Mouse (Mus musculus) splenic B cell, adult 2 months (primary cell): ENCODE results near the gene D16Ertd472e.

Experiments
- DNase-seq: peaks from one replicate; pipeline ENCODE4 v3.0.0-alpha.2; 2011; ENCODE audit warnings: low read depth, low spot score
- H3K27me3 ChIP-seq: 2 replicates; pipeline ENCODE4 v1.6.1; 2012; ENCODE audit warnings: mild to moderate bottlenecking, low read length, moderate library complexity, mixed read lengths; ENCODE audit not compliant: control insufficient read depth, poor library complexity, insufficient read depth, severe bottlenecking
- H3K36me3 ChIP-seq: 2 replicates; pipeline ENCODE4 v1.6.1; 2012; ENCODE audit warnings: mild to moderate bottlenecking, low read length, moderate library complexity, mixed read lengths; ENCODE audit not compliant: control insufficient read depth, poor library complexity, insufficient read depth, severe bottlenecking

D16Ertd472e gene

DNA sequence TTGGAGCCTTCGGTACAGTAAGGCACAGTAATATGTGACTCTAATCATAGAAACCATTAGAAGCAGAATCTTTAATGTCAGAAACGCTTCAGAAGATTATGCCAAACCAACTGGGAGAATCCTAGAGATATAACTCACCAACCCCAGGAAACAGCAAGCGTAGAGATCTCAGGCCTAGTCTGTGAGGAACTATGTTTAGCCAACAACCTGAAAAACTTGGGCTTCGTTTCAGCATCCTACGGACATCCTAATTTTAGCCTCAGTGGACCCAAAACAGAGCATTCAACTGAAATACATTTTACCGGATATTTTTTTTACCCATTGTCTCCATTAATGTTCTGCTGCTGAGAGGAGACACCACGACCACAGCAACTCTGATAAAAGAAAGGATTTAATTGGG, 3.9 kb upstream of the D16Ertd472e start:
- no peak for DNase-seq
- no peaks in the 10 kb centered on the region for H3K36me3 ChIP-seq
- no peaks in the 10 kb centered on the region; the same call in 1 of the 2 replicates for H3K27me3 ChIP-seq

- Histone ChIP-seq H3K36me3 (no peaks in the 10 kb centered on the region), H3K27me3 (no peaks in the 10 kb centered on the region)
- DNase-seq = no peak
These were observed 2.9 kb upstream of the D16Ertd472e start for GRCm38 (mm10) chr16:78579386-78579785.

DNA sequence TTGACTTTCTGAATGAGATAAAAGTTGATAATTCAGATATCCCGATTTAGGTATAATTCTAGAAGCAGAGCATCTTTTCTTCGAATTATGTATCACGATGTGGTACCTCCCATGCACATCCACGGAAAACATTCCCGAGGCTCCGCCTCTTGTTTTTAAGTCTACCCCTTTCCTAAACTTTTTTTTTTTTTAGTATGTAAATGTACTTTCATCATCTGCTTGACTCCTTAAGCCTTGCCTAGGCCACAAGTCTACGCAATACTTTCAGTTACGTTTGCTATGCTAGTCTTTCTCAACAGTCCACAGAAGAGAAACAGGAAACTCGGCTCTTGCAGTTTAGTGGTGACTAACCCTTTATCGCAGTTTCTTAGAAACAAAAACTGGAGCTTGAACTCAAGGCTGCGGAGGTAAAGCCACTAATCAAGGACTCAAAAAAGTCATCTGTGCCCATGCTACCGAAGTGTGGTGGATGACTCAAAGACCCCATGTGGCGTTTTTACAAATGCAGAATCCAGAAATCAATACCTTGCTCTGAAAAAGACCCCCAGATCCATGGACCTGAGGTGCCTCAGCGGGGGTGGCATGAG, 670 bp upstream of the D16Ertd472e start:
- peak; percentile 77 for DNase-seq
- Histone ChIP-seq H3K36me3 (0 out of 2 replicates have a peak, but pooled peaks cover 2% of the 10 kb centered on the region), H3K27me3 (no peaks in the 10 kb centered on the region)

DNA sequence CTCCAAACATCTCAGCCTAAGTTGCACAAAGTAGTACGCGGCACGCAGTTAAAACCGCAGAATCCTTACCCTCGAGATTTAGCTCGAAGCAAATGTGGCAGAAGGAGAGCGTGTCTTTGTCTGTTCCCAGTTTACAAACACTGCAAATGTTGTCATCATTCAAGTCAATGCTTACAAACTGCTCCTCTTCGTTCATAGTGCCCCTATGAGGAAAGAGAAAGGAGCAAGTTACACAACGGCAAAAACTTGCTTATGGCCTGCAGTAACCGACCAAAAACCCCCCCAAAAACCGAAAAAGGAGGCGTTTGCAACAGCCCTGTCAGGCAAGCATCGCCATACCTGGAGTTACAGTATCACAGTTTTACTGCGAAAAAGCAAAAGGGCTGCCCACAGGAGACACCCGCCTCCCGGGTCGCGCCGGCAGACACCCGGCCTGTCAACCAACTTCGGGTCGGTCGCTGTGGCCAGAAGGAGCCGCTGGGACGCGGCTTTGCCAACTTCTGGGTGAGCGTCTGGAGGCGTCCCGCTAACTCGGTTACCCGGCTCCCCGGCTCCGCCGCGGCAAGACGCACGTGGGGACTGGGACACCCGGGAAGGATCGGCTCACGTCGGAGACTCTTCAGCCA, 543 bp downstream of the D16Ertd472e start:
- H3K36me3 ChIP-seq = 0 out of 2 replicates have a peak, but pooled peaks cover 2% of the 10 kb centered on the region
- no peak for DNase-seq
- no peaks in the 10 kb centered on the region for H3K27me3 ChIP-seq

- no peak for DNase-seq
These were observed 1.2 kb downstream of the D16Ertd472e start for GRCm38 (mm10) chr16:78575190-78575851.

GRCm38 (mm10) chr16:78574241-78574640, 2.3 kb downstream of the D16Ertd472e start:
- DNase-seq = no peak
- Histone ChIP-seq H3K36me3 (0 out of 2 replicates have a peak, but pooled peaks cover 2% of the 10 kb centered on the region), H3K27me3 (no peaks in the 10 kb centered on the region)

More at GRCm38 (mm10) chr16:78575190-78575851, 1.2 kb downstream of the D16Ertd472e start:
- Histone ChIP-seq H3K36me3 (0 out of 2 replicates have a peak, but pooled peaks cover 2% of the 10 kb centered on the region), H3K27me3 (no peaks in the 10 kb centered on the region)

GRCm38 (mm10) chr16:78573016-78573415, 3.5 kb downstream of the D16Ertd472e start:
- no peak for DNase-seq
- no peaks in the 10 kb centered on the region for H3K27me3 ChIP-seq
- 0 out of 2 replicates have a peak, but pooled peaks cover 2% of the 10 kb centered on the region for H3K36me3 ChIP-seq

DNA sequence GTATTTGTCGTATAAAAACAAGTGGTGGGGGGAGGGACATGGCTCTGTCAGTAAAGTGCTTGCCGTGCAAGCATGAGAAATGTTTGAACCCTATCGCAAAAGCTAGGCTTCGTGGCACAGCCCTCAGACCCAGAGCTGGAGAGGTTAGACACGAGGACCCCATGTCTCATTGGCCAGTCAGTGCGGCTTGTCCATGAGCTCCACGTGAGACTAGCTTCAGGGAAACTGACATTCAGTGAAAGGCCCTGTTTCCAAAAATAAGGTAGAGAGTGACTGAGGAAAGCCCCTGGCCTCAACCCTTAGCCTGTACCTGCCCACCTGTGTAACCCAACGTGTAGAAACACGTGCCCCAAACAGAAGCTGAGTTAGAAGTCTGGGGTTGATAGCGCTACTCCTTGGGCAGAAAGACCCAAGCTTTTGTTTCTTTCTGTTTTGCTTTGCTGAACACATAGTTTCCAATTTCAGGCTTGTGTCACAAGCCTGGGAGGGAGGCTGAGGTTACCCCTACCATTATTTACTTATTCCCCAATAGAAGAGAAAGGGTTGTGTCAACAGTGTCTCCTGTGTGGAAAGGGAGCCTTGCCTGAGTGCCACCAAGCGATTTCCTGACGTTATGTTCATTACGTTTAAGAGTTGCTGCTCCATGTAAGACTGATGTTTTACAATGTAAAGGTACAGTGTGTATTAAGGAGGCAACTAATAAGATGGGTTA, 12.2 kb downstream of the D16Ertd472e start:
- DNase-seq = no peak
- no peaks in the 10 kb centered on the region for H3K36me3 ChIP-seq
- H3K27me3 ChIP-seq = no peaks in the 10 kb centered on the region

DNA sequence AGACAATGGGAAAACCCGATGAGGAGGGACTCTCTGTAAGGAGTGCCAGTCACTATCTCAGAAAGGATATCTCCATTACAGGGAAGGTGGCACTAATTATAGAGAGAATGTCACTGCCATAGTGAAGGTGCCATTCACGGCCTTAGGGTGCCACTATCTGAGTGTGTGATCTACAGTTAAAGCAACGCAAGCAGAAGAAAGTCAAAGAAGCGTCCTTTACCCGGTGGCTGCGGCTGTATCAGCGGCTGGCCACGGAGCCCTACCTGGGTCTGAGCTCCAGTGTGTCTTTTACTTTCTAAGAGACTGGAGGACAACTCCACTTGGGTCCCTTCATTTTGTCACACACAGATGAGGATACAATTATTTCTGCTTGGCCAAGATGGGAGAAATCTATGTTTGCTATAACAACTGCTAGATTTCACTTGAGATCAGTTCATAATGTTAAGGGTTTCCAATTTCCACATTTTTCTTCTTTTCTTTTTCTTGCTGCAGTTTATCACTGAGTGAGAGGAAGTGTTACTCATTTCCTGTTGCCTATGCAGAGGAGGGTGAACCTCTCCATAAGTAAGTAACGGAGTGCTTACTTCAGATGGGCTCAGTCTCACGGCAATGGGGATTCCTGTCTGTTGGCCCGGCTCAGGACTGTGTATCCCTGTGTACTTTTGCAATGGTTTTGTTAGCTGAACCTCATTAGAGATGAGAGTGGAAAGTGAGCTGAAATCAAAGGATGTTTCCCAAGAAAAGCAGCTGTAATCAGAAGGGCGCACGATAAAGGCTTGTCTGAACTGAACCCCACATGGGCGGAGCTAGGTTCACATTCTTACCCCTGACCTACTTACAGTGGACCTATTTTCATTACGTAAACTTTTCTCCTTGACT, 13.2 kb downstream of the D16Ertd472e start:
- DNase-seq = peak; percentile 26
- Histone ChIP-seq H3K36me3 (no peaks in the 10 kb centered on the region), H3K27me3 (no peaks in the 10 kb centered on the region)

DNA sequence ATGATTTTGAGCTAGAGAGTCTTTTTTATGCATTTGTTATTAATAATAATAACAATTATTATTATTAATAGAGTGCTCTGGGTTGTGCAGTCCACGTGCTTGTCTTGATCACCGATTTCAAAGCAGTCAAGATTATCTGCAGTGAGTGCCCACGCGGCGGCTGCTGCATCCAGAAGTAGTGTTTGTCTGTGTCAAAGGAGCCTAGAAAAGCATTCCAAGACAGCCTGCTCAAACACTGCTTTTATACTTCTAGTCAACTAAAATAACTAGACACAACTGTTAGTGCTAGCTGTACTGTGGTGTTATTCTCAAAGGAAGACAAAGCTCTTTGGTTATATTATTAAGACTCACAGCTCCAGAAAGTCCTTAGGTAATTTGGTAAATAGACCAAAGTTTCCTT, 15.9 kb downstream of the D16Ertd472e start:
- no peak for DNase-seq
- Histone ChIP-seq H3K36me3 (no peaks in the 10 kb centered on the region), H3K27me3 (no peaks in the 10 kb centered on the region)

DNA sequence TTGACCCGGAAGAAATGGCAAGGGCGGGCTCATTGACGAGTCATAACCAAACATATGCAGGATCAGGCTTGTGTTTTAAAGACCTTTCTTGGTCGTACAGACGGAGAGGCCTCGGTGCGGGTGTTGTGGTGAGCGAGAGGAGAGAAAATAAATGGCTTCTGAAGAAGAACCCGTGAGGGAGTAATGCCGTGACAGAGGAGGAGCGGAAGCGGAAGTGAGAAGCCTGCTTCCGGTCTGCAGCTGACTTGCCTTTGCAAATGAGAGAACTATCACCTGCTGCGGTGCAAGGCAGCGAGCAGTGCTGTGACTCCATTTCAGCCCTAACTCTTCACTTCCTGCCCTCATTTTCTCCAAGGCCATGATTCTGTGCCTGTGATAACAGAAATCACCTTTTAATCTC, 16.4 kb downstream of the D16Ertd472e start:
- no peaks in the 10 kb centered on the region for H3K36me3 ChIP-seq
- DNase-seq = peak; percentile 86
- H3K27me3 ChIP-seq = no peaks in the 10 kb centered on the region

DNA sequence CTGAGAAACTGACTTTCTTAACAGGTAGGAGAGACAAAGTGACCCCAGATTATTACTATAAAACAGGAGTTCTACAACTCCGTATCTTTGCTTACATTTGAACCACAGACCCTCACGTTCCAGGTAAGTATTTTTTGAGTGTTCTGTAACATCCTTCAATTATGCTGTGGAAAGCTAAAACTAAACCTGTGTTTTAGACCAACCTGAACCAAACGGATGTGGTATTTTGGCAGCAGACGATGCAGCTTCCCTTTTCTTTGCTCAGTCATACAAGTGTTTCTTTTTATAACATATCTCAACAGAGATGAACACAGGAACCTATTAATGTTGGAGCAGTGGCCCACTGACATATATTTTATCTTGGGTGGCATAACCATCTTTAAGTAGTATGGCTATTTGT, 18.9 kb downstream of the D16Ertd472e start:
- DNase-seq = peak; percentile 74
- H3K36me3 ChIP-seq = no peaks in the 10 kb centered on the region
- no peaks in the 10 kb centered on the region for H3K27me3 ChIP-seq

GRCm38 (mm10) chr16:78554911-78555648, 21.4 kb downstream of the D16Ertd472e start:
- no peak for DNase-seq
- Histone ChIP-seq H3K27me3 (no peaks in the 10 kb centered on the region), H3K36me3 (no peaks in the 10 kb centered on the region)
